In genomic region chr11:55459850-55460558, GRCm38 (mm10) we compare ENCODE assay signal across 8 mouse cellular contexts. TPM values are rescaled to one million over a fixed set of nuclear protein-coding genes. Genes with fewer than 3 reads are reported as not detected.
DNase-seq lines count a peak whose midpoint lies in the region; ATAC-seq and TF ChIP-seq lines count a peak whose summit lies in the region.

No protein-coding gene starts in this region.

- peak overlapping the region; percentile 70 for H3K9ac ChIP-seq in intestine, embryonic 15.5 days
- peak overlapping the region; percentile 67 for H3K9ac ChIP-seq in midbrain, postnatal 0 days (replicated peaks; ENCODE audit: low read length, poor library complexity, severe bottlenecking)

- H3K4me2 ChIP-seq in intestine, embryonic 15.5 days (replicated peaks) = peak overlapping the region; percentile 85
- peak overlapping the region; percentile 98 for H3K4me2 ChIP-seq in midbrain, postnatal 0 days (ENCODE audit: low read depth, low read length, poor library complexity, severe bottlenecking)

- peaks cover 13% of the 10 kb centered on the region; the same call in 1 of the 2 replicates for H3K36me3 ChIP-seq in embryonic facial prominence, embryonic 10.5 days (replicated peaks)
- H3K36me3 ChIP-seq in intestine, embryonic 15.5 days = no peaks in the 10 kb centered on the region
- no peaks in the 10 kb centered on the region for H3K36me3 ChIP-seq in midbrain, postnatal 0 days (ENCODE audit: insufficient read depth, low read length)

- TF ChIP-seq CTCF in midbrain, postnatal 0 days (IDR thresholded peaks at IDR 0.05) = no peak

- WGBS in embryonic facial prominence, embryonic 10.5 days = 19% methylated on average over 3 of the region's 3 CpGs
- WGBS in intestine, embryonic 15.5 days = 15% methylated on average over 3 of the region's 3 CpGs
- WGBS in midbrain, postnatal 0 days = 19% methylated on average over 3 of the region's 3 CpGs

- H3K27me3 ChIP-seq in embryonic facial prominence, embryonic 10.5 days (replicated peaks; ENCODE audit: low read depth, poor library complexity, severe bottlenecking) = no peaks in the 10 kb centered on the region
- H3K27me3 ChIP-seq in intestine, embryonic 15.5 days (replicated peaks) = no peaks in the 10 kb centered on the region
- H3K27me3 ChIP-seq in midbrain, postnatal 0 days (ENCODE audit: insufficient read depth, low read length) = no peaks in the 10 kb centered on the region

- peak; percentile 25 for DNase-seq in kidney, adult 11 months
- no peak for DNase-seq in kidney, postnatal 10 days
- DNase-seq in embryonic facial prominence, embryonic 10.5 days (ENCODE audit: low spot score) = peak; percentile 36
- no peak for DNase-seq in midbrain, postnatal 0 days (ENCODE audit: low spot score)
- DNase-seq in right cerebral cortex, adult 2 months (ENCODE audit: low spot score in 2 of 2) = no peak
- no peak for DNase-seq in cerebellum, adult 8-10 months
- no peak for DNase-seq in thymus, postnatal 0 days (ENCODE audit: low spot score)

- H3K27ac ChIP-seq in embryonic facial prominence, embryonic 10.5 days (replicated peaks) = peak overlapping the region; percentile 84
- H3K27ac ChIP-seq in intestine, embryonic 15.5 days = peak overlapping the region; percentile 66
- H3K27ac ChIP-seq in midbrain, postnatal 0 days (ENCODE audit: low read depth, low read length) = no peak overlapping the region

- H3K9me3 ChIP-seq in embryonic facial prominence, embryonic 10.5 days = no peaks in the 10 kb centered on the region
- no peaks in the 10 kb centered on the region for H3K9me3 ChIP-seq in intestine, embryonic 15.5 days
- no peaks in the 10 kb centered on the region for H3K9me3 ChIP-seq in midbrain, postnatal 0 days (ENCODE audit: low read length)

- H3K4me1 ChIP-seq in embryonic facial prominence, embryonic 10.5 days = peaks cover 31% of the 10 kb centered on the region
- H3K4me1 ChIP-seq in intestine, embryonic 15.5 days (replicated peaks) = peaks cover 17% of the 10 kb centered on the region
- no peaks in the 10 kb centered on the region for H3K4me1 ChIP-seq in midbrain, postnatal 0 days (ENCODE audit: insufficient read depth, low read length)

- ATAC-seq in intestine, embryonic 15.5 days = no peak
- ATAC-seq in midbrain, postnatal 0 days (ENCODE audit: low FRiP score) = no peak

- H3K4me3 ChIP-seq in embryonic facial prominence, embryonic 10.5 days = peak overlapping the region; percentile 89
- peak overlapping the region; percentile 82 for H3K4me3 ChIP-seq in intestine, embryonic 15.5 days (replicated peaks)
- peak overlapping the region; percentile 59 for H3K4me3 ChIP-seq in midbrain, postnatal 0 days (ENCODE audit: low read depth, low read length)

RNA-seq across cellular contexts. Expression of gene Atox1, which starts 1.0 kb away (rescaled TPM):
- 266 and 285 TPM in 2 replicates for polyA plus RNA-seq in embryonic facial prominence, embryonic 10.5 days (2016; fragmentation: Nextera tagmentation; extraction: Ambion mirVana)
- 370 and 402 TPM in 2 replicates for polyA plus RNA-seq in intestine, embryonic 15.5 days (2015; fragmentation: Nextera tagmentation; extraction: Ambion mirVana)
- total RNA-seq in midbrain, postnatal 0 days (2014; rRNA removed) = 133 and 147 TPM in 2 replicates
- polyA plus RNA-seq in midbrain, postnatal 0 days (2015; fragmentation: Nextera tagmentation; extraction: Ambion mirVana) = 235 and 252 TPM in 2 replicates
- polyA plus RNA-seq in thymus, postnatal 0 days (2015; fragmentation: Nextera tagmentation; extraction: Ambion mirVana) = 449 and 452 TPM in 2 replicates

RNA-seq across cellular contexts. Expression of gene G3bp1, which starts 9.5 kb away (rescaled TPM):
- 282 and 290 TPM in 2 replicates for polyA plus RNA-seq in embryonic facial prominence, embryonic 10.5 days (2016; fragmentation: Nextera tagmentation; extraction: Ambion mirVana)
- 163 and 179 TPM in 2 replicates for polyA plus RNA-seq in intestine, embryonic 15.5 days (2015; fragmentation: Nextera tagmentation; extraction: Ambion mirVana)
- total RNA-seq in midbrain, postnatal 0 days (2014; rRNA removed) = 59.2 and 63.2 TPM in 2 replicates
- polyA plus RNA-seq in midbrain, postnatal 0 days (2015; fragmentation: Nextera tagmentation; extraction: Ambion mirVana) = 63.5 and 67.4 TPM in 2 replicates
- 149 and 159 TPM in 2 replicates for polyA plus RNA-seq in thymus, postnatal 0 days (2015; fragmentation: Nextera tagmentation; extraction: Ambion mirVana)

RNA-seq across cellular contexts. Expression of gene Sparc, which starts 37.0 kb away (rescaled TPM):
- polyA plus RNA-seq in embryonic facial prominence, embryonic 10.5 days (2016; fragmentation: Nextera tagmentation; extraction: Ambion mirVana) = 269 and 310 TPM in 2 replicates
- 1,532 and 1,545 TPM in 2 replicates for polyA plus RNA-seq in intestine, embryonic 15.5 days (2015; fragmentation: Nextera tagmentation; extraction: Ambion mirVana)
- total RNA-seq in midbrain, postnatal 0 days (2014; rRNA removed) = 261 and 313 TPM in 2 replicates
- polyA plus RNA-seq in midbrain, postnatal 0 days (2015; fragmentation: Nextera tagmentation; extraction: Ambion mirVana) = 570 and 625 TPM in 2 replicates
- 297 TPM in 2 replicates for polyA plus RNA-seq in thymus, postnatal 0 days (2015; fragmentation: Nextera tagmentation; extraction: Ambion mirVana)

Comparison
In these comparisons a context has a peak if more than half of its experiments do, and no peak if none do; other contexts are left out.
1. DNase-seq: peak in kidney, adult 11 months (single experiment) and embryonic facial prominence, embryonic 10.5 days (single experiment); none in kidney, postnatal 10 days (single experiment), midbrain, postnatal 0 days (single experiment), right cerebral cortex, adult 2 months (0 of 2), cerebellum, adult 8-10 months (single experiment) and thymus, postnatal 0 days (single experiment).
2. Peak in every context shown above with its lines, with median percentiles within 50 percentile points of each other: H3K4me3 ChIP-seq.